ENCODE assay signal across 12 mouse cellular contexts in the genomic region with DNA sequence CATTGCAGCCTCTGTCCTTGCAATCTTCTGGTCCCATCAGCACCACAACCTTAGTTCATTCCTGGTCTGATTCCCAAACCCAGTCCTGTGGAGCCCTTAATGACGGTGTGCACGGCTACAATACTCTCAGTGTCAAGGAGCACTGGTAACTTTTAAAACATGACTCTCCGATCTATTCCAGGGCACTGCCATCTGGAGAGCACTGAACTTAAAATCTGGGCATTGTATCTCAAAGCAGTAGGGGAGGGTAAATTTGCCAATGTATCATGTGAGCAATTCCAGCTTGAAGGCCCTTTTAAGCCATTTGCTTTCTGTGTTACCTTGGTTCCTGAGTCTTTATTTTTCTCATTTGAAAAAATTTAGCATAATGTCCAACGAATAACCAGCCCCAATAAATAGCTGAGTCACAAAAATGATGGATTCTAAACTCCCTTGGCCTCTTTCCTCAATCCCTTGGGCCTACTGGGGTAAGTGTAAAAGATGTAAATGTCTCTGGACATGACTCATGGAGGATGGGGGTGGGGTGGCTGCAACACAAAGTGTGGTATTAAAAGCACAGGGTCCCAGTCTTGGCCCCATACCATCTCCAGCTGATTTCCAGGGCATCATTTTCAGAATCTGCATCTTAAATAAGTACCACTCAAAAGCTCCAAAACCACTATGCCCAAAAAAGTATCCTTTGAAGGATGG.
DNase-seq lines count a peak whose midpoint lies in the region; ATAC-seq lines count a peak whose summit lies in the region.
"Had no signal": no experiment of that assay in that cellular context is flagged by ENCODE, and none has a peak within 500 bp of the region (broad histone marks: within the 10 kb centered on the region; RNA-seq: fewer than 3 reads in every experiment).

No protein-coding gene starts in this region.

- ATAC-seq in hindbrain, embryonic 13.5 days (ENCODE audit: low FRiP score), result no peak
- no peak for ATAC-seq in hindbrain, embryonic 11.5 days (ENCODE audit: low FRiP score)
- no peak; the same call in 1 of the 2 replicates for ATAC-seq in lung, embryonic 16.5 days (ENCODE audit: low read depth)
- ATAC-seq in hindbrain, embryonic 16.5 days, result no peak

- H3K4me3 ChIP-seq in hindbrain, embryonic 13.5 days, result no peak overlapping the region
- no peak overlapping the region for H3K4me3 ChIP-seq in hindbrain, embryonic 11.5 days (ENCODE audit: low read depth, low read length)
- H3K4me3 ChIP-seq in lung, embryonic 16.5 days (ENCODE audit: low read length), result no peak overlapping the region
- H3K4me3 ChIP-seq in hindbrain, embryonic 16.5 days (ENCODE audit: low read length), result no peak overlapping the region

- H3K4me1 ChIP-seq in hindbrain, embryonic 13.5 days (replicated peaks), result peaks cover 37% of the 10 kb centered on the region
- H3K4me1 ChIP-seq in hindbrain, embryonic 11.5 days (replicated peaks; ENCODE audit: control insufficient read depth, insufficient read depth, low read length), result no peaks in the 10 kb centered on the region
- H3K4me1 ChIP-seq in lung, embryonic 16.5 days (replicated peaks; ENCODE audit: control insufficient read depth, insufficient read depth, low read length), result peaks cover 2% of the 10 kb centered on the region; the same call in 1 of the 2 replicates
- peaks cover 28% of the 10 kb centered on the region for H3K4me1 ChIP-seq in hindbrain, embryonic 16.5 days (ENCODE audit: control insufficient read depth, insufficient read depth, low read depth, low read length)

- no peak overlapping the region for H3K9ac ChIP-seq in hindbrain, embryonic 13.5 days
- H3K9ac ChIP-seq in hindbrain, embryonic 11.5 days (ENCODE audit: low read depth, low read length), result no peak overlapping the region
- no peak overlapping the region for H3K9ac ChIP-seq in lung, embryonic 16.5 days (ENCODE audit: low read length)
- H3K9ac ChIP-seq in hindbrain, embryonic 16.5 days (ENCODE audit: low read depth, low read length), result no peak overlapping the region

- no peaks in the 10 kb centered on the region for H3K9me3 ChIP-seq in hindbrain, embryonic 13.5 days
- no peaks in the 10 kb centered on the region for H3K9me3 ChIP-seq in hindbrain, embryonic 11.5 days (ENCODE audit: control insufficient read depth, low read length)
- H3K9me3 ChIP-seq in lung, embryonic 16.5 days (ENCODE audit: control insufficient read depth, low read length), result no peaks in the 10 kb centered on the region
- H3K9me3 ChIP-seq in hindbrain, embryonic 16.5 days (ENCODE audit: control insufficient read depth, low read length), result no peaks in the 10 kb centered on the region

- whole genome bisulfite sequencing in hindbrain, embryonic 13.5 days, result 75% methylated on average over 4 of the region's 4 CpGs
- WGBS in hindbrain, embryonic 11.5 days, result 83% methylated on average over 4 of the region's 4 CpGs
- WGBS in lung, embryonic 16.5 days, result 58% methylated on average over 4 of the region's 4 CpGs
- 48% methylated on average over 4 of the region's 4 CpGs for WGBS in hindbrain, embryonic 16.5 days

- peaks cover 10% of the 10 kb centered on the region for H3K36me3 ChIP-seq in hindbrain, embryonic 13.5 days
- no peaks in the 10 kb centered on the region for H3K36me3 ChIP-seq in hindbrain, embryonic 11.5 days (ENCODE audit: control insufficient read depth, insufficient read depth, low read length)
- H3K36me3 ChIP-seq in lung, embryonic 16.5 days (ENCODE audit: control insufficient read depth, insufficient read depth, low read length), result no peaks in the 10 kb centered on the region
- peaks cover 3% of the 10 kb centered on the region for H3K36me3 ChIP-seq in hindbrain, embryonic 16.5 days (ENCODE audit: control insufficient read depth, insufficient read depth, low read length)

- no peak for DNase-seq in hindbrain, embryonic 11.5 days (ENCODE audit: low spot score)
- DNase-seq in lung, postnatal 14 days, result no peak
- DNase-seq in adipocyte (ENCODE audit: low spot score), result peak; percentile 78
- no peak for DNase-seq in thymus, postnatal 4 days
- DNase-seq: gastrocnemius, postnatal 10 days; lung, postnatal 10 days; right cerebral cortex, postnatal 14 days; thymus, adult 18-20 months had no signal

- peak overlapping the region; percentile 72 for H3K27ac ChIP-seq in hindbrain, embryonic 13.5 days
- no peak overlapping the region for H3K27ac ChIP-seq in hindbrain, embryonic 11.5 days (ENCODE audit: low read depth, low read length)
- peak overlapping the region; percentile 55 for H3K27ac ChIP-seq in lung, embryonic 16.5 days (ENCODE audit: low read length)
- peak overlapping the region; percentile 66 for H3K27ac ChIP-seq in hindbrain, embryonic 16.5 days (ENCODE audit: low read depth, low read length)

- H3K27me3 ChIP-seq in hindbrain, embryonic 13.5 days, result no peaks in the 10 kb centered on the region
- H3K27me3 ChIP-seq in hindbrain, embryonic 11.5 days (ENCODE audit: control insufficient read depth, insufficient read depth, low read length), result no peaks in the 10 kb centered on the region
- no peaks in the 10 kb centered on the region for H3K27me3 ChIP-seq in lung, embryonic 16.5 days (ENCODE audit: control insufficient read depth, insufficient read depth, low read depth, low read length)
- H3K27me3 ChIP-seq in hindbrain, embryonic 16.5 days (replicated peaks; ENCODE audit: control insufficient read depth, insufficient read depth, low read length), result no peaks in the 10 kb centered on the region

- no peak overlapping the region for H3K4me2 ChIP-seq in hindbrain, embryonic 13.5 days
- H3K4me2 ChIP-seq in hindbrain, embryonic 11.5 days (replicated peaks; ENCODE audit: low read depth, low read length), result no peak overlapping the region
- H3K4me2 ChIP-seq in lung, embryonic 16.5 days (ENCODE audit: low read depth, low read length), result no peak overlapping the region
- no peak overlapping the region for H3K4me2 ChIP-seq in hindbrain, embryonic 16.5 days (ENCODE audit: low read length)
- H3K4me2 ChIP-seq: heart, embryonic 11.5 days had no signal
